Mouse (Mus musculus): ENCODE data around the gene Vmn1r203. TPM values are rescaled to one million over a fixed set of nuclear protein-coding genes. Genes with fewer than 3 reads are reported as not detected.

The Vmn1r203 gene
- 0.15 TPM for polyA plus RNA-seq (2017; shearing (Covaris generic))

DNA sequence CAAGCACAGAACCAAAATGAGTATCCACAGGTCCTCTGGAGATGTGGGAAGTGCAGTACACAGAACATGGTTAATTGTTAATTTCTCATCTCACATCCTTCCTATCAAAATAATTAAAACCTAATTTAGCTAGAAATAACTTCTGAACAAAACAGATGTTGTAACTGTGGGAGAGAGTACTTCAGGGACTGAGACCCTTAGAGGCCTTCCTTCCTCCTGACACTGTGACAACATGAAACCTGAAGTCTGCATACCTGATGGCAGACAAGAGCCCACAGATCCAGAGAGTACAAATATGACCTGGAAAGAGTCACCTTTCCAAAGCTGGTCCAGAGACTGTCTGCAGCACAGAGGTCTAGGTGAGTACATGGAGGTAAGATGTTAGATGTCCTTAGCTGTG lies at the start of gene Vmn1r203:
Vmn1r203 (plus strand) TSS at position 301 of the 400 bp plus-strand sequence.

DNA sequence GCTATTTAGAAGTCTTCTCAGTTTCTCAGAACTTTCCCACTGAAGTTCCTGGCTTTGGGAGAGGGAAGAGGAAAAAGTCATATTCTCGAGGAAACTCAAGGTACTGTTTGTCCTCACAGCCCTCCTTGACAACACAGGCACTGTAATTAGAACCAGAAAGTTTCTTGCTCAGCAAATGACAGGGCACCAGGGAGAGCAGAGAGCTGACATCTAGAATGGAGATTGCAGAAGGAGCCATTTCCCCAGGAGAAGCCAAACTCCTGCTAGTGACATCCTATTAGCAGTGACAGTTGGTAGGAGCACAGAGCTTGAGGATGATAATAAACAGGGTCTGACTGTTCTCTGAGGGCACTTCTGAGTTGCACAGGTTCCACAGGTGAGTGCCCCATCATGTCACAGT lies 46.3 kb upstream of the Vmn1r203 start, which contains the start of gene Vmn1r201:
Vmn1r201 (plus strand) TSS at position 301 of the 400 bp plus-strand sequence.

DNA sequence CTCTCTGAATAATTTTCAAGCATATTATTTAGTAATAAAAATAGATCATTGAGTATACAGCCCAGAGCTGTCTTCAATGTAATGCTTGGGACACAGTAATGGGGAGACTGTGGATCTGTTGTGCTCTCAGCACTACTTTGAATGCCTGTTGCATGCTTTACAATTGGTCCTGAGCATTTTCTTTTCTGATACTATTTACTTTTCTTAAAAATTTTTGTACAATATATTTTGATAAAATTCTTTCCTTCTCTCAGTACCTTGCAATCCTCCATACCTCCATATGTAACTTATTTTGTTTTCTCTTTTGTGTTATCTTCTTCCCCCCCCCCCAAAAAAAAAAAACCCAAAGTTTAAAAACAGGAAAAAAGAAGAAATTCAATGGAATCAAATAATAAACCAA lies 12.6 kb upstream of the Vmn1r203 start, which contains the start of gene Vmn1r202:
Vmn1r202 (minus strand) TSS at position 101 of the 400 bp plus-strand sequence.

DNA sequence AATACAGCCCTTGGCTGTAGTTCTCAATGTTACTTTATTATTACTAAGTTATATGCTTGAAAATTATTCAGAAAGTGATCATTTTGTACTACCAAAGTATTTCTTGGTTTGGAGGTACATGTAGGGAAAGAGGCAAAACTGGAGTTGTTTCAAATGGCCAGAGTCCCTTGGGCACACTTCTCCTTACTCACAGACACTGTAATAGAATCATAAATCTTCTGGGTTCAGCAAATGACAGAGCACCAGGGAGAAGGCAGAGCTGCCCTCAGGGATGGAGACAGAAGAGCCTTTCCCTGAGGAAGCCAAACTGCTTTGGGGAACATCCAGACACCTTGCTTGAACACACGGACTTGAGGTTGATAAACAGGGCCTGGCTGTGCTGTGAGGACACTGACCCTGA lies 35.0 kb downstream of the Vmn1r203 start, which contains the start of gene Vmn1r204:
Vmn1r204 (plus strand) TSS at position 301 of the 400 bp plus-strand sequence.

Other genes starting within 250 kb of the Vmn1r203 start
- gene Vmn1r195, start 247.6 kb upstream of the Vmn1r203 start, polyA plus RNA-seq (2017; shearing (Covaris generic)), result not detected
- gene Vmn1r196, start 228.2 kb upstream of the Vmn1r203 start, polyA plus RNA-seq (2017; shearing (Covaris generic)), result not detected
- gene Vmn1r197, start 193.5 kb upstream of the Vmn1r203 start, polyA plus RNA-seq (2017; shearing (Covaris generic)), result 0.05 TPM
- 0.05 TPM for gene Vmn1r198, start 167.8 kb upstream of the Vmn1r203 start, polyA plus RNA-seq (2017; shearing (Covaris generic))
- not detected for gene Vmn1r199, start 138.3 kb upstream of the Vmn1r203 start, polyA plus RNA-seq (2017; shearing (Covaris generic))
- gene Vmn1r200, start 127.7 kb upstream of the Vmn1r203 start, polyA plus RNA-seq (2017; shearing (Covaris generic)), result not detected
- gene Vmn1r201, start 46.2 kb upstream of the Vmn1r203 start, polyA plus RNA-seq (2017; shearing (Covaris generic)), result 0.10 TPM
- 0.06 TPM for gene Vmn1r202, start 12.7 kb upstream of the Vmn1r203 start, polyA plus RNA-seq (2017; shearing (Covaris generic))
- gene Vmn1r204, start 35.1 kb downstream of the Vmn1r203 start, polyA plus RNA-seq (2017; shearing (Covaris generic)), result not detected
- gene Vmn1r205, start 74.9 kb downstream of the Vmn1r203 start, polyA plus RNA-seq (2017; shearing (Covaris generic)), result not detected
- gene Vmn1r206, start 106.1 kb downstream of the Vmn1r203 start, polyA plus RNA-seq (2017; shearing (Covaris generic)), result not detected
- not detected for gene Vmn1r207-ps, start 211.5 kb downstream of the Vmn1r203 start, polyA plus RNA-seq (2017; shearing (Covaris generic))

Data from activated CD4-positive, CD25-positive, alpha-beta regulatory T cell, adult 9 weeks (primary cell).